Mouse (Mus musculus) thymus, adult 2 months (tissue): ENCODE results near the gene Tasp1. TPM values are rescaled to one million over a fixed set of nuclear protein-coding genes. Genes with fewer than 3 reads are reported as not detected.
"Not testable (repeated sequence)": the region's sequence is repeated elsewhere in the genome, so short reads cannot be mapped to it uniquely, and the experiment has no call there.

Experiments used
- DNase-seq: peaks from one replicate; pipeline ENCODE4 v3.0.0; 2021
- H3K27ac ChIP-seq: fragments of 200-500 bp; 2 replicates; pipeline ENCODE4 v1.5.1; 2012; ENCODE audit warnings: low read length, control low read depth; ENCODE audit not compliant: control insufficient read depth, insufficient read depth
- H3K27me3 ChIP-seq: fragments of 200-500 bp; 2 replicates; pipeline ENCODE4 v1.6.1; 2012; ENCODE audit warnings: mild to moderate bottlenecking, low read length, moderate library complexity, mixed read lengths; ENCODE audit not compliant: control insufficient read depth, insufficient read depth
- H3K36me3 ChIP-seq: fragments of 200-500 bp; 2 replicates; pipeline ENCODE4 v1.6.1; 2012; ENCODE audit warnings: mild to moderate bottlenecking, low read length, moderate library complexity; ENCODE audit not compliant: control insufficient read depth, insufficient read depth
- H3K4me1 ChIP-seq: fragments of 200-500 bp; replicated peaks from 2 replicates; pipeline ENCODE4 v1.6.1; 2012; ENCODE audit warnings: low read length; ENCODE audit not compliant: control insufficient read depth, insufficient read depth
- H3K4me3 ChIP-seq: fragments of 200-500 bp; 2 replicates; pipeline ENCODE4 v1.5.1; 2012; ENCODE audit warnings: mild to moderate bottlenecking, low read length, control low read depth, moderate library complexity; ENCODE audit not compliant: control insufficient read depth, insufficient read depth
- CTCF ChIP-seq: fragments of 200-500 bp; IDR thresholded peaks from 2 replicates; pipeline ENCODE4 v1.5.1; 2012; ENCODE audit warnings: mild to moderate bottlenecking, control low read depth, low read length, moderate library complexity, borderline replicate concordance; ENCODE audit not compliant: control insufficient read depth, poor library complexity, insufficient read depth; ENCODE audit errors: extremely low read depth
- POLR2A ChIP-seq: fragments of 200-500 bp; IDR thresholded peaks from 2 replicates; pipeline ENCODE4 v1.6.1; 2012; ENCODE audit warnings: mild to moderate bottlenecking, low read length, control low read depth, moderate library complexity; ENCODE audit not compliant: control insufficient read depth, poor library complexity, insufficient read depth; ENCODE audit errors: extremely low read depth
- WGBS: fragments of 180-500 bp; shearing (Covaris S2); methylation state at CpG from one replicate; pipeline ENCODE4 v1.1.7; 2018; 5-methylcytosine and 5-hydroxymethylcytosine counted together
- polyA plus RNA-seq: library from polyadenylated mRNA; depleted of rRNA; stranded (reverse); fragments of >200 nt; gene quantifications from 2 replicates; pipeline ENCODE4 v1.2.3, GENCODE M21; 2012

Gene Tasp1
- polyA plus RNA-seq, 1 experiment, result 7.1 TPM

- no peak for TF ChIP-seq POLR2A
- TF ChIP-seq CTCF, result no peak
- no peaks in the 10 kb centered on the region for H3K4me1 ChIP-seq
- H3K36me3 ChIP-seq, result no peaks in the 10 kb centered on the region
- no peak overlapping the region for H3K27ac ChIP-seq
- H3K27me3 ChIP-seq, result no peaks in the 10 kb centered on the region
- no peak overlapping the region for H3K4me3 ChIP-seq
- DNase-seq, result no peak
- 91% methylated on average over 3 of the region's 3 CpGs for WGBS
These were observed 33.4 kb upstream of the Tasp1 start for GRCm38 (mm10) chr2:140099971-140100370.

- no peaks in the 10 kb centered on the region for H3K4me1 ChIP-seq
- no peak overlapping the region for H3K27ac ChIP-seq
- no peak for TF ChIP-seq CTCF
- no peak for TF ChIP-seq POLR2A
- no peak overlapping the region for H3K4me3 ChIP-seq
- no peak for DNase-seq
- no peaks in the 10 kb centered on the region for H3K27me3 ChIP-seq
- 88% methylated on average over 3 of the region's 3 CpGs for WGBS
- H3K36me3 ChIP-seq, result no peaks in the 10 kb centered on the region
These were observed 30.6 kb upstream of the Tasp1 start for GRCm38 (mm10) chr2:140097131-140097591.

- Histone ChIP-seq H3K27ac (no peak overlapping the region), H3K27me3 (no peaks in the 10 kb centered on the region), H3K36me3 (no peaks in the 10 kb centered on the region), H3K4me1 (no peaks in the 10 kb centered on the region), H3K4me3 (no peak overlapping the region)
- no peak for TF ChIP-seq POLR2A
- TF ChIP-seq CTCF, result no peak
- no peak for DNase-seq
- 89% methylated on average over 5 of the region's 5 CpGs for WGBS
These were observed 29.4 kb upstream of the Tasp1 start for GRCm38 (mm10) chr2:140096034-140096433.

- Histone ChIP-seq H3K27ac (no peak overlapping the region), H3K4me3 (no peak overlapping the region), H3K4me1 (no peaks in the 10 kb centered on the region), H3K27me3 (no peaks in the 10 kb centered on the region), H3K36me3 (no peaks in the 10 kb centered on the region)
- DNase-seq, result no peak
- TF ChIP-seq CTCF, result no peak
- no peak for TF ChIP-seq POLR2A
- 92% methylated on average over 5 of the region's 5 CpGs for WGBS
These were observed 26.8 kb upstream of the Tasp1 start for GRCm38 (mm10) chr2:140093433-140093832.

GRCm38 (mm10) chr2:140084245-140084644, 17.6 kb upstream of the Tasp1 start:
- Histone ChIP-seq H3K27me3 (no peaks in the 10 kb centered on the region), H3K27ac (no peak overlapping the region), H3K36me3 (no peaks in the 10 kb centered on the region), H3K4me1 (no peaks in the 10 kb centered on the region), H3K4me3 (no peak overlapping the region)
- TF ChIP-seq POLR2A (no peak), CTCF (no peak)
- DNase-seq, result no peak
- 96% methylated on average over 7 of the region's 7 CpGs for WGBS

GRCm38 (mm10) chr2:140080747-140081577, 14.4 kb upstream of the Tasp1 start:
- no peak for TF ChIP-seq POLR2A
- Histone ChIP-seq H3K36me3 (no peaks in the 10 kb centered on the region), H3K4me1 (no peaks in the 10 kb centered on the region), H3K4me3 (no peak overlapping the region), H3K27ac (no peak overlapping the region), H3K27me3 (no peaks in the 10 kb centered on the region)
- 81% methylated on average over 11 of the region's 11 CpGs for WGBS
- no peak for DNase-seq

- H3K27me3 ChIP-seq, H3K27ac ChIP-seq, DNase-seq, H3K36me3 ChIP-seq, H3K4me1 ChIP-seq, H3K4me3 ChIP-seq: not testable (repeated sequence)
These were observed 12.7 kb upstream of the Tasp1 start for GRCm38 (mm10) chr2:140079284-140079683.
